Mouse (Mus musculus): ENCODE measurements around the gene Chchd3. TPM values are rescaled to one million over a fixed set of nuclear protein-coding genes. Genes with fewer than 3 reads are reported as not detected.

Chchd3 gene
- total RNA-seq, 2 experiments from 2014 or later, result 391 to 402 TPM

DNA sequence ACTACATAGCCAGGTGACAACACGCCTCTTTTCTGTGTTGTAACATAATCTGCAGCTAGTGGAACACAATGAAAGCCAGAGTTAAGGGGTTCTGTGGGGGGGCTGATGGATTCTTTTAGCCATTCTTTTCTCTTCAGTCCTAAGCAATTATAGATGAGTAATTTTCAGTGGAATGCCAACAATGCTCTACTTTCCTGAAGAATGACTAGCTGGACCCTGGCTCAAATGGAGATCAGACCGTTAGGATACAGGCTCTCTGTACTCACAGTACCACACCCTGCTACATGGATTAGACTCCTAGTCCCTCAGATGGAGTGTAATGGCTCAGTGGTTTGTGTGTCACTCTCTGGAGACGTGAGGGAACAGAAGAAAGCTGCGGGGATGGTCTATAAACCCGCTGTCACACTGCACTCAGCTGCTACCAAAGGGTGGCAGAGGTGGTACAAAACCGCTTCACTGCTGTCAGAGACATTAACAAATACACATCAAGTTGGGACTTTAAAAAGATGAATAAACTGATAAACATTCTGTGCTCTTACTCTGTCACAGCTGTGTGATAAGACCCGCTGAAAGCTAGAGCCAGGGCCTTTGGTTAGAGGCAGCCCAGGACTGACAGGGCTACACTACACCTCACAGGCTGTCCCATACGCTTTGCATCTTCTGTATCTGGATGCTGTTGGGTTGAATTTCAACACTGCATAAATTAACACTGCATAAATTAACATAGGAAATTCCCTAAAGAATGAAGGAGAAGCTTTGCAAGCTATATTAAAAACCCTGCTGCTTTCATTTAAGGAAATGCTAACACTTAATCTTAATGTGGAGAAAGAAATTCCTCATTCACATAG is 264.2 kb downstream of the Chchd3 start:
- no peak for DNase-seq

- no peak for DNase-seq
Measured at GRCm38 (mm10) chr6:32793575-32793974, 266.5 kb downstream of the Chchd3 start.

DNA sequence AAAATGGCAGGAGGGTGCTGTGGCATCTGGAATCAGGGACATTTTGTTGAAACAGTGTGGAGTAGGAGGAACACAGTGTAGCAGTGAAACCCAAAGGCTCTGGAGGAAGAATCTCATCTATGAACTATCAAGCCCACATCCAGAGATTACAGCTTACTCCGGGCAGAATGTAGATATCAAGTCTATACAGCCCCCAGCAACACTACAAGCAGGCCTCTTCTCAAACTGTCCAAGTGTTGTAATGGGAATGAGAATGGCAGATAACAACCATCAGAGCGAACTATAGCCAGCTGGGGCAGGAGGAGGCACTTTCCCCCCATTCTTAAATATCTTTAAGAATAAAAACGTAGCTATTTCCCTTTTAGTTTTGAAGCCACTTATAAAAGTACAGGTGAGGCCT is 266.9 kb downstream of the Chchd3 start:
- no peak for DNase-seq

GRCm38 (mm10) chr6:32790487-32790886 is 269.6 kb downstream of the Chchd3 start:
- no peak for DNase-seq

GRCm38 (mm10) chr6:32787399-32787798 is 272.7 kb downstream of the Chchd3 start:
- no peak for DNase-seq

DNA sequence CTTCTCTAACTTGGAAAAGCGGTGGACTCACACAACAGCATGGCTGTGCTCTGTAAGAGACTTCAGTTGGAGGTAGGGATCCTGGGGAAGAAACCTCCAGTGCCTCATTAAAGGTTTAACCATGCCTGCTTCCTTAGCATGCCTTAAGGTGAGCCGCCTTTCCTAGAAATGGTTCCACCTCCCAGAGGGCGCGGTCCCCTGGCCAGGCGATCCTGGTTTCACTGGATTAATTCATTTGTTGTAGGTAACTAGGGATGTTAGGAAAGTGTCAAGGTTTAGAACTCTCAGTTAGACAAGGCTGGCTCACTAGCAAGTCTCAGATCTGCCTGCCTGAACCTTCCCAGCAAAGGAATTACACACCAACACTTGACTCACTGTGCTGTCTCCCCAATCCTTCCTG is 273.9 kb downstream of the Chchd3 start:
- DNase-seq, result no peak

- no peak for DNase-seq
Measured at GRCm38 (mm10) chr6:32783102-32783501, 277.0 kb downstream of the Chchd3 start.

- peak; percentile 56 for DNase-seq
Measured at GRCm38 (mm10) chr6:32780602-32781001, 279.5 kb downstream of the Chchd3 start.

- no peak for DNase-seq
Measured at GRCm38 (mm10) chr6:32776384-32776783, 283.7 kb downstream of the Chchd3 start.

DNA sequence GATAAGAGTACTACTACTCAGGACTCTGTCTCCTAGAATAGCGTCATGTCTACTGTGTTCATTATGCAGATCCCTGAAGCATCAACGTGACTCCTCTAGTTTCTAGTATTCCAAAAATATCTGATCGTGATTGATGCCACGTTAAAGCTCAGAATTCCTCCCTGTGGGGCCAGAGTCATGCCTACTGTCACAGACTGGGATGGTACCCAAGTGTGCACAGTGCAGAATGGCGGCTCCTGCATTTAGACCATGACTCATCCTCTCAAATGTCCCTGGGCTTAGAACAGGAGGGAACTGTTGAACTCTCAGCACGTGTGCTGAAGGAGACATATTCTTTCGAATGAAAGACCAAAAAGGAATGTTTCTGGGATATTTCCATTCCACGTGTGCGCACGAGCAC is 305.5 kb downstream of the Chchd3 start:
- peak; percentile 8 for DNase-seq

- no peak for DNase-seq
Measured at GRCm38 (mm10) chr6:32749821-32750220, 310.2 kb downstream of the Chchd3 start.

GRCm38 (mm10) chr6:32748777-32749176 is 311.3 kb downstream of the Chchd3 start:
- DNase-seq, result no peak

- DNase-seq, result no peak
Measured at GRCm38 (mm10) chr6:32747333-32747732, 312.7 kb downstream of the Chchd3 start.

Other genes starting within 250 kb of the Chchd3 start
- 10 to 100 TPM; 57.2 to 60.3 TPM for gene Exoc4, start 188.8 kb upstream of the Chchd3 start, total RNA-seq (2021)